Mouse (Mus musculus): ENCODE measurements around the gene Helz2. TPM values are rescaled to one million over a fixed set of nuclear protein-coding genes. Genes with fewer than 3 reads are reported as not detected.

Helz2 gene
- polyA plus RNA-seq, 1 experiment: 4.6 TPM

- Histone ChIP-seq H3K79me2 (ENCODE audit: control insufficient read depth, insufficient read depth) (peaks cover under 1% of the 10 kb centered on the region), H3K4me2 (ENCODE audit: low read depth) (no peak overlapping the region), H3K27me3 (ENCODE audit: control insufficient read depth, insufficient read depth, insufficient read length) (no peaks in the 10 kb centered on the region), H3K4me3 (no peak overlapping the region), H3ac (ENCODE audit: control insufficient read depth, insufficient read length) (no peak overlapping the region), H3K36me3 (ENCODE audit: control insufficient read depth, insufficient read depth) (peaks cover 47% of the 10 kb centered on the region)
- TF ChIP-seq TCF12 (IDR thresholded peaks at IDR 0.05; ENCODE audit: insufficient read depth, poor library complexity, severe bottlenecking) (no peak), MYOG (IDR thresholded peaks at IDR 0.05; ENCODE audit: control insufficient read depth in 1 of 3, insufficient read depth in 1 of 3, insufficient read length in 2 of 3, low read depth in 2 of 3) (no peak), USF1 (IDR thresholded peaks at IDR 0.05; ENCODE audit: low read depth) (no peak), SRF (IDR thresholded peaks at IDR 0.05; ENCODE audit: control insufficient read depth, insufficient read length, low read depth) (no peak), REST (IDR thresholded peaks at IDR 0.05; ENCODE audit: insufficient read depth, insufficient read length) (no peak), MYOD1 (IDR thresholded peaks at IDR 0.05; ENCODE audit: control insufficient read depth in 1 of 3, insufficient read length in 2 of 3, low read depth in 2 of 3) (no peak), MAX (IDR thresholded peaks at IDR 0.05; ENCODE audit: low read depth) (no peak), POLR2A (IDR thresholded peaks at IDR 0.05; ENCODE audit: insufficient read length, low read depth) (no peak), CEBPB (IDR thresholded peaks at IDR 0.05; ENCODE audit: insufficient read depth, poor library complexity, severe bottlenecking) (no peak), E2F4 (IDR thresholded peaks at IDR 0.05; ENCODE audit: insufficient read depth) (no peak), POLR2AphosphoS2 (IDR thresholded peaks at IDR 0.05; ENCODE audit: insufficient read length, low read depth) (no peak), TCF3 (IDR thresholded peaks at IDR 0.05; ENCODE audit: insufficient read length, low read depth) (no peak)
Observed at GRCm38 (mm10) chr2:181273829-181274228, 32.0 kb upstream of the Helz2 start.

GRCm38 (mm10) chr2:181272092-181272491 lies 30.3 kb upstream of the Helz2 start:
- Histone ChIP-seq H3ac (ENCODE audit: control insufficient read depth, insufficient read length) (no peak overlapping the region), H3K4me3 (no peak overlapping the region), H3K79me2 (ENCODE audit: control insufficient read depth, insufficient read depth) (peaks cover 8% of the 10 kb centered on the region), H3K4me2 (ENCODE audit: low read depth) (no peak overlapping the region), H3K36me3 (ENCODE audit: control insufficient read depth, insufficient read depth) (peaks cover 52% of the 10 kb centered on the region), H3K27me3 (ENCODE audit: control insufficient read depth, insufficient read depth, insufficient read length) (no peaks in the 10 kb centered on the region)
- TF ChIP-seq E2F4 (IDR thresholded peaks at IDR 0.05; ENCODE audit: insufficient read depth): no peak
- no peak for TF ChIP-seq TCF3 (IDR thresholded peaks at IDR 0.05; ENCODE audit: insufficient read length, low read depth)
- TF ChIP-seq MAX (IDR thresholded peaks at IDR 0.05; ENCODE audit: low read depth): no peak
- TF ChIP-seq MYOG (IDR thresholded peaks at IDR 0.05; ENCODE audit: control insufficient read depth in 1 of 3, insufficient read depth in 1 of 3, insufficient read length in 2 of 3, low read depth in 2 of 3): no peak
- TF ChIP-seq TCF12 (IDR thresholded peaks at IDR 0.05; ENCODE audit: insufficient read depth, poor library complexity, severe bottlenecking): no peak
- TF ChIP-seq CEBPB (IDR thresholded peaks at IDR 0.05; ENCODE audit: insufficient read depth, poor library complexity, severe bottlenecking): no peak
- TF ChIP-seq REST (IDR thresholded peaks at IDR 0.05; ENCODE audit: insufficient read depth, insufficient read length): no peak
- no peak for TF ChIP-seq POLR2A (IDR thresholded peaks at IDR 0.05; ENCODE audit: insufficient read length, low read depth)
- no peak for TF ChIP-seq USF1 (IDR thresholded peaks at IDR 0.05; ENCODE audit: low read depth)
- no peak for TF ChIP-seq SRF (IDR thresholded peaks at IDR 0.05; ENCODE audit: control insufficient read depth, insufficient read length, low read depth)
- TF ChIP-seq MYOD1 (IDR thresholded peaks at IDR 0.05; ENCODE audit: control insufficient read depth in 1 of 3, insufficient read length in 2 of 3, low read depth in 2 of 3): no peak
- TF ChIP-seq POLR2AphosphoS2 (IDR thresholded peaks at IDR 0.05; ENCODE audit: insufficient read length, low read depth): no peak

GRCm38 (mm10) chr2:181266839-181267238 lies 25.0 kb upstream of the Helz2 start:
- H3K4me2 ChIP-seq (ENCODE audit: low read depth): no peak overlapping the region
- H3K36me3 ChIP-seq (ENCODE audit: control insufficient read depth, insufficient read depth): peaks cover 60% of the 10 kb centered on the region
- H3K79me2 ChIP-seq (ENCODE audit: control insufficient read depth, insufficient read depth): peaks cover 8% of the 10 kb centered on the region
- H3K4me3 ChIP-seq: no peak overlapping the region
- no peak overlapping the region for H3ac ChIP-seq (ENCODE audit: control insufficient read depth, insufficient read length)
- no peaks in the 10 kb centered on the region for H3K27me3 ChIP-seq (ENCODE audit: control insufficient read depth, insufficient read depth, insufficient read length)
- no peak for TF ChIP-seq MYOG (IDR thresholded peaks at IDR 0.05; ENCODE audit: control insufficient read depth in 1 of 3, insufficient read depth in 1 of 3, insufficient read length in 2 of 3, low read depth in 2 of 3)
- TF ChIP-seq MAX (IDR thresholded peaks at IDR 0.05; ENCODE audit: low read depth): no peak
- no peak for TF ChIP-seq SRF (IDR thresholded peaks at IDR 0.05; ENCODE audit: control insufficient read depth, insufficient read length, low read depth)
- TF ChIP-seq CEBPB (IDR thresholded peaks at IDR 0.05; ENCODE audit: insufficient read depth, poor library complexity, severe bottlenecking): no peak
- no peak for TF ChIP-seq USF1 (IDR thresholded peaks at IDR 0.05; ENCODE audit: low read depth)
- TF ChIP-seq MYOD1 (IDR thresholded peaks at IDR 0.05; ENCODE audit: control insufficient read depth in 1 of 3, insufficient read length in 2 of 3, low read depth in 2 of 3): no peak
- TF ChIP-seq E2F4 (IDR thresholded peaks at IDR 0.05; ENCODE audit: insufficient read depth): no peak
- no peak for TF ChIP-seq REST (IDR thresholded peaks at IDR 0.05; ENCODE audit: insufficient read depth, insufficient read length)
- no peak for TF ChIP-seq TCF12 (IDR thresholded peaks at IDR 0.05; ENCODE audit: insufficient read depth, poor library complexity, severe bottlenecking)
- no peak for TF ChIP-seq POLR2A (IDR thresholded peaks at IDR 0.05; ENCODE audit: insufficient read length, low read depth)

GRCm38 (mm10) chr2:181253248-181253647 lies 11.4 kb upstream of the Helz2 start:
- no peak overlapping the region for H3K4me2 ChIP-seq (ENCODE audit: low read depth)
- no peaks in the 10 kb centered on the region for H3K27me3 ChIP-seq (ENCODE audit: control insufficient read depth, insufficient read depth, insufficient read length)
- H3K79me2 ChIP-seq (ENCODE audit: control insufficient read depth, insufficient read depth): no peaks in the 10 kb centered on the region
- no peak overlapping the region for H3ac ChIP-seq (ENCODE audit: control insufficient read depth, insufficient read length)
- peaks cover 48% of the 10 kb centered on the region for H3K36me3 ChIP-seq (ENCODE audit: control insufficient read depth, insufficient read depth)
- no peak for TF ChIP-seq POLR2AphosphoS2 (IDR thresholded peaks at IDR 0.05; ENCODE audit: insufficient read length, low read depth)
- TF ChIP-seq MYOD1 (IDR thresholded peaks at IDR 0.05; ENCODE audit: control insufficient read depth in 1 of 3, insufficient read length in 2 of 3, low read depth in 2 of 3): no peak
- no peak for TF ChIP-seq REST (IDR thresholded peaks at IDR 0.05; ENCODE audit: insufficient read depth, insufficient read length)
- no peak for TF ChIP-seq MAX (IDR thresholded peaks at IDR 0.05; ENCODE audit: low read depth)
- no peak for TF ChIP-seq SRF (IDR thresholded peaks at IDR 0.05; ENCODE audit: control insufficient read depth, insufficient read length, low read depth)
- TF ChIP-seq POLR2A (IDR thresholded peaks at IDR 0.05; ENCODE audit: insufficient read length, low read depth): no peak
- TF ChIP-seq TCF3 (IDR thresholded peaks at IDR 0.05; ENCODE audit: insufficient read length, low read depth): no peak
- no peak for TF ChIP-seq MYOG (IDR thresholded peaks at IDR 0.05; ENCODE audit: control insufficient read depth in 1 of 3, insufficient read depth in 1 of 3, insufficient read length in 2 of 3, low read depth in 2 of 3)
- no peak for TF ChIP-seq TCF12 (IDR thresholded peaks at IDR 0.05; ENCODE audit: insufficient read depth, poor library complexity, severe bottlenecking)
- TF ChIP-seq E2F4 (IDR thresholded peaks at IDR 0.05; ENCODE audit: insufficient read depth): no peak
- no peak for TF ChIP-seq USF1 (IDR thresholded peaks at IDR 0.05; ENCODE audit: low read depth)
- no peak for TF ChIP-seq CEBPB (IDR thresholded peaks at IDR 0.05; ENCODE audit: insufficient read depth, poor library complexity, severe bottlenecking)
- no peak overlapping the region for H3K4me3 ChIP-seq
